Mouse (Mus musculus) layer of hippocampus, adult 9-10 months (tissue): ENCODE measurements around the gene Ensa.
"Not testable (repeated sequence)": the region's sequence is repeated elsewhere in the genome, so short reads cannot be mapped to it uniquely, and the experiment has no call there.

Source experiments
- DNase-seq: peaks from one replicate; pipeline ENCODE4 v3.0.0; 2022; ENCODE audit warnings: low spot score

The Ensa gene

GRCm38 (mm10) chr3:95624628-95625503, at the start of gene Ensa:
Ensa (plus strand) TSS chr3:95624993.
- DNase-seq, result peak; percentile 99

- DNase-seq, result no peak
Observed at GRCm38 (mm10) chr3:95587754-95588603, 36.8 kb upstream of the Ensa start.

- DNase-seq, result peak; percentile 98
Observed at GRCm38 (mm10) chr3:95588604-95589086, 36.1 kb upstream of the Ensa start, which contains the start of gene Golph3l. Golph3l (plus strand) TSS chr3:95588934.

GRCm38 (mm10) chr3:95598734-95599133, 26.1 kb upstream of the Ensa start:
- DNase-seq, result no peak

- DNase-seq, result no peak
Observed at GRCm38 (mm10) chr3:95601287-95601686, 23.5 kb upstream of the Ensa start.

GRCm38 (mm10) chr3:95606096-95606495, 18.7 kb upstream of the Ensa start:
- DNase-seq, result no peak

- DNase-seq, result no peak
Observed at GRCm38 (mm10) chr3:95609195-95609594, 15.6 kb upstream of the Ensa start.

- DNase-seq, result no peak
Observed at GRCm38 (mm10) chr3:95613996-95614395, 10.8 kb upstream of the Ensa start.

GRCm38 (mm10) chr3:95618511-95618910, 6.3 kb upstream of the Ensa start:
- no peak for DNase-seq

GRCm38 (mm10) chr3:95621241-95621640, 3.6 kb upstream of the Ensa start:
- no peak for DNase-seq

GRCm38 (mm10) chr3:95622421-95622820, 2.4 kb upstream of the Ensa start:
- DNase-seq, result not testable (repeated sequence)

- no peak for DNase-seq
Observed at GRCm38 (mm10) chr3:95623551-95623950, 1.2 kb upstream of the Ensa start.

- DNase-seq, result not testable (repeated sequence)
Observed at GRCm38 (mm10) chr3:95623991-95624515, 740 bp upstream of the Ensa start.

GRCm38 (mm10) chr3:95627763-95628162, 3.0 kb downstream of the Ensa start:
- DNase-seq, result peak; percentile 43

- no peak for DNase-seq
Observed at GRCm38 (mm10) chr3:95629755-95630154, 5.0 kb downstream of the Ensa start.

- DNase-seq, result no peak
Observed at GRCm38 (mm10) chr3:95630856-95631255, 6.1 kb downstream of the Ensa start.

- DNase-seq, result no peak
Observed at GRCm38 (mm10) chr3:95631304-95631703, 6.5 kb downstream of the Ensa start.

GRCm38 (mm10) chr3:95632648-95633588, 8.1 kb downstream of the Ensa start:
- DNase-seq, result no peak

GRCm38 (mm10) chr3:95635636-95636035, 10.8 kb downstream of the Ensa start:
- no peak for DNase-seq

- DNase-seq, result no peak
Observed at GRCm38 (mm10) chr3:95636072-95636471, 11.3 kb downstream of the Ensa start.

GRCm38 (mm10) chr3:95639694-95640093, 14.9 kb downstream of the Ensa start:
- no peak for DNase-seq
